Mouse (Mus musculus): Measurements from ENCODE around the gene Zdhhc14.

The Zdhhc14 gene

GRCm38 (mm10) chr17:5794276-5794675 is 301.9 kb downstream of the Zdhhc14 start:
- no peak for DNase-seq

- DNase-seq, result no peak
These were observed 303.0 kb downstream of the Zdhhc14 start for GRCm38 (mm10) chr17:5795369-5795768.

DNA sequence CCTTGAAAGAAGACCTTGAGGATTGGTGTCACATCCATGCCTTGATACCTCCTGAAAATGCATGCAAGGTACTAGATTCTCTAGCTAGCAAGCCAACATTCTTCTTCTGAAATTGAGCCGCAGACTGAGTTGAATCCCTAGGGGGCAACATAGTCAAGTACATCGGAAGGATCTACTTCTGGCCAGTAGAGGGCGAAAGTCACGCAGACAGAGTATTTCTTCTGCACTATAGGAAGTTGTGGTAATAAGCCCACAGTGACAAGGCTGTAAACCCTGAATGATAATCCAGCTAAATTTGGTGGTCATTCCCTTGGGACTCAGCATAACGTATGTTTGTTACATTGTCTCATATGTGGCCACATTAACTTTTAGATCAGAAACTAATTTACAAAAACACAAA is 303.5 kb downstream of the Zdhhc14 start:
- peak; percentile 90 for DNase-seq

GRCm38 (mm10) chr17:5797124-5797760 is 304.9 kb downstream of the Zdhhc14 start:
- peak; percentile 53 for DNase-seq

GRCm38 (mm10) chr17:5798221-5798801 is 306.0 kb downstream of the Zdhhc14 start:
- DNase-seq, result peak; percentile 39

DNA sequence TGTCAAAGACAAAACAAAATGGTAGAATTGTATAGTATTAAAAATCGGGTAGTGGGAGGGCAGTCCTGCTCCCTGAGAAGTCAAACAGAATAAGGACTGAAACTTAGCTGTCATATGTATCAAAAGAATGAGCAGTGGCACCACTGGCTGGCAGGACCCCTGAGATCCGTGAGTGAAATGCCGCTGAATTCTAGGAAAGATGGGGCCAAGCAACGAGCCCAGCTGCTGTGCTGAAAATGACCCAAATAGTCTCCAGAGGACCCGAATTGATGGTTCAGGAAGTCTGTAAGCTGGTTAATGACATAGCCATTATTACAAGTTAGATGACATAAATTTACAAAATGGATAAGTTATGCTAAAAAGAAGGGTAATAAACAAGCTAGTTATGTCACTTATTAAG is 306.5 kb downstream of the Zdhhc14 start:
- no peak for DNase-seq

DNA sequence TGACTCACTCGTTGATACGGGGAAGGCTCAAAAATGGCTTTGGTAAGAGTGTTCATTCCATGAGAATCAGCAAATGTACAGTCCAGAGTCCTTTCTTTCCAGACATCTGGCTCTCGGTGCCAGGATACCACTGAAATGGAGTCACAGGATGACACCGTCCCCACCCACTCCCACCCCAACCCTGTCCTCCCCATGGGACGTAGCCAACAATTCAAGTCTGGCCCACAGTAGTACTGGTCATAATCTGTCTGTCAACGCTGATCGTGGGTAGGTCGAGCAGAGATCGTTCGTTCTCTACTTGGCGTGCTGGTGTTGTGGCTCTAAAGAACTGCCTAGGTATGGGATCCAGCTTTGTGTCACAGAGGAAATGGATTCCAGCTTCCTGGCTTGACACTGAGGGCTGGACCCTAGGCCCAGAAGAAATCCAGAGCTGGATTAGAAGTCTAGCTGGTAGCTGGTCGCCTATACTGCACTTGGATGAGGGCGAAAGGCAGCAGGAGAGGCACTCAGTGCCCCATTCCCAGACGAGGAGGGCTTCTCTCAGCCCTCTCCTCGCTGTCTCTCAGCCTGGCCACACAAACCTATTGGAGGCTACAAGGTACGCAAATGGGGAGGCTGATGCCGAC is 307.2 kb downstream of the Zdhhc14 start:
- DNase-seq, result no peak

GRCm38 (mm10) chr17:5800254-5800653 is 307.9 kb downstream of the Zdhhc14 start:
- no peak for DNase-seq

- no peak for DNase-seq
These were observed 308.6 kb downstream of the Zdhhc14 start for GRCm38 (mm10) chr17:5800824-5801560.

DNA sequence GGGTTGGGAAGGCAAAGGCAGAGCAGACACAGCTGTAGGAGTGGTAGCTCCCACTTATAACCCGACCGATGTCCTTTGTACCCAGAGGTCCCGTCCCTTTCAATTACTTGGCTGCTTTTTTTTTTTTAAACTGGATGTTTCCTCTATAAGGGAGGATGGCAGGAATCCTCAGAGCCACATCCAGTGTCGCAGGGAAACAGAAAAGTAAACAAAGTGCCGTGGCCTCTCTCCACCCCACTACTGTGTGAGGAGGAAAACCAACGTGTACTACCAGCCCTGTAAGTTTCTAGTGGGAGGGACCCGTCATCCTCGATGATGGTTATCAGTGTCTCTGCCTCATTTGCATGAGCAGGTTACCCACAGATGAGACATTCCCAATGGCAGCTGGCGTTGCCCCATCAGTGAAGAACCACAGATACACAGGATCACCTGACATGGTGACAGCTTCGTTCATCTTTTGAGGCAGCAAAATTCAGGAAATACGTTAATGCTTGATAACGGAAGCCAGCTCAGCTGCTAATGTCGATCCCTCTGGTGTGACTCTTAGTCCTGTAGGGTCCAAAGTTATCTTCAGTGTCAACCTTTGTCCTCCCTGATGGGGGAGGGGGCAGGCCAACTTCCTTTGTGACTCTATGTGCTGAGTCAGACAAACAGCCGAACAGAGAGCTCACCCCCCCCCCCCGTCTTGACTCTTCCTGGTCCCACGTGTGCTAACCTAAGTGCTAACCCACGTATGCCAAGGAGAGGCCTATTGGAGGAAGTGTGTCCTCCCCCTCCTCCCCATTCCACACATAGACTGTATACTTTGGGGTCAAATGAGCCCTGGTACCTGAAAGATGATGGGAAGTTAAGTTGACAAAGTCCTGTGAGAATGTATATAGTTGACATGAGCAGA is 309.7 kb downstream of the Zdhhc14 start:
- DNase-seq, result no peak

GRCm38 (mm10) chr17:5802656-5802955 is 310.2 kb downstream of the Zdhhc14 start:
- DNase-seq, result no peak
